Mouse (Mus musculus) erythroblast, adult 5-6 weeks (primary cell): Measurements from ENCODE around the gene Pdia2. TPM values are rescaled to one million over a fixed set of nuclear protein-coding genes. Genes with fewer than 3 reads are reported as not detected.
A peak's percentile ranks its signal among the peaks of the same experiment; 100 is the strongest.

ENCODE experiments used
- ATAC-seq: replicated peaks from 2 replicates; pipeline ENCODE4 v1.8.0; 2016; ENCODE audit warnings: moderate number of reproducible peaks, mild to moderate bottlenecking, moderate TSS enrichment, inconsistent platforms; ENCODE audit not compliant: poor library complexity, low FRiP score, severe bottlenecking
- total RNA-seq, 2 experiments: library from RNA; stranded (forward) in 1 of 2; stranded (reverse) in 1 of 2; fragments of 150-400 nt in 1 of 2; fragments of 200-764, 138-1000 nt in 1 of 2; gene quantifications; 2 replicates each; pipeline versions ENCODE4 v1.2.3 to v1.2.4; 2015 to 2017; ENCODE audit warnings: low replicate concordance in 2 of 2

The Pdia2 gene
- 6.5 TPM in 1 of 2 replicates, not detected in the other for total RNA-seq (2015; ENCODE audit: low replicate concordance)
- 0.56 and 5.1 TPM in 2 replicates for total RNA-seq (2017; ENCODE audit: low replicate concordance)

DNA sequence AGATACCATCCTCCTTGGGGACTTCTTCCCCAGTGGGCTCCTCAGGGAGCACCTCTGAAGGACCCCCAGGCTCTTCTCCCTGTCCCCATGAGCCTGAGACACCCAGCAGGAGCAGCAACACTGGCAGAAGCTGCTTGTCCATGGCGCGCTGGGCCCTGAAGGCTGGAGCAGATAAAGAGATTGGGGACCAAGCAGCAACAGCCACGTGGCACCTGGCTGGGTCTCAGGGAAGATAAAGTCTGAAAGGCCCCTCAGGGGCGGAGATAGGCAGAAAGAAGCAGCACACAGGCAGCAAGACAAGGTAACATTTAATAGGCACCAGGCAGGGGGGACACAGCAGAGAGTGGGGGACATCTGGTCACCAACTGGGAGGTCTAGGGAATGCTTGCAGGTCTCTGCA, at the start of gene Pdia2:
Pdia2 (minus strand) TSS at position 196 of the 400 bp plus-strand sequence.
- peak; percentile 52 for ATAC-seq

DNA sequence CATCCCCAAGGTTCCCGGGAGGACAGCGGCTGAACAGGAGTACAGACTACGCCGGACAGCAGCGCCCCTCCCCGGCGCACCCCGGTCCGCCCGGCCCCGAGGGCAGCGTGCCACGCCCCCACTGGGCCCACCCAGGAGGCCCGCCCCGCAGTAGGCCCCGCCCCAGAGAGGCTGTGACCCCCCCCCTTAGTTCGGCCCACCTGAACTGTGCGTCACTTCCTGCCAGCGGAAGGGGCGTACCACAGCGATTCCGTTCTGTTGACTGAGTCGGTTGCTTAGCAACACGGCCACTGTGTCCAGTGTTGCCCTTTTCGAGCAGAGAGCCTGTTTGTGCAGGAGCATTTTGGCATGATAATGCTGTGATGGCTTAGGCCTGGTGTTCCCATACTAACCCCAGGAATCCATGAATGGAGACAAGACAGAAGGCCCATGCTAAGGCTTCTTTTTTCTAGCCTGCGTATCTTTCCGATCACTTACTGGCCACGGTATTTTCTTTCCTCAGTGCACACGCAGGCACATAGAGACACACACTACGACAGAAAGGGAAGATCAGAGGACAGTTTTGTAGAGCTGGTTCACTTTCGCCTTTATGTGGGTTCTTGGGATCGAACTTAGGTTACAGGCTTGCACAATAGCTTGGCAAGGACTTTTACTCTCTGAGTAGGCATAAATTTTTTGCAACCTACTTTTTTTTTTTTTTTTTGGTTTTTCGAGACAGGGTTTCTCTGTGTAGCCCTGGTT, 45.4 kb upstream of the Pdia2 start, which contains the start of gene Fam234a:
Fam234a (minus strand) TSS at position 142 of the 741 bp plus-strand sequence.
- ATAC-seq: peak; percentile 91

DNA sequence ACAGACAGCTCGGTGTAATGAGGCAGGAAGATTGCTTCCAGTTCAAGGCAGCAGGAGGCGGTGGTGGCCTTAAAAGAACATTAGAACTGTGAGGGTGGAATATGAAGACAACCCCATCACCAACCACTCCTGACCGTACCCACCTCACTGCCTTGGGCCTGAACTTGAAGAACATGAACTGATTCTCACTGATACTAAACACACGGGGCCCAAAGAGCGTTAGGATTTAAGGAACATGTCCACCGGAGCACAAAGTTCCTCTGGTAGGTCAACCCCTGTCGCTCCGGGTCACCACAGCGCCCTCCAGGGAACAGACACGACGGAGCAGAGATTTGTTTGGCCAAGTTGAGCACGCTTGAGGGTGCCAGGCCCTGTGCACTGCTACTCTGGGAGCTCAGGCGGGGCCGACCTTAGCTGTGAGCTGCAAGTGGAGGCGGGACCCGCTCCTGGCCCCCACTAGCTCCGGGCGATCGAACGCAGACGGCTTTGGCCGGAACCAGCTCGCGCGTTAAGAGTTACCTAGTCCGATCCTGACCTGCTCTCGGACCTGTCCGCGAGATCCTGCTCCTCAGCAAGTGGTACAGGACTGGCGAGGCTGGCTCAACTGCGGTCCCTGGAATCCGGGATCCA, 44.7 kb upstream of the Pdia2 start:
- peak; percentile 61 for ATAC-seq

GRCm38 (mm10) chr17:26240990-26241389, 42.1 kb upstream of the Pdia2 start:
- no peak for ATAC-seq

GRCm38 (mm10) chr17:26240120-26240790, 41.4 kb upstream of the Pdia2 start:
- ATAC-seq: no peak

- ATAC-seq: no peak
These were observed 40.7 kb upstream of the Pdia2 start for GRCm38 (mm10) chr17:26239551-26239950.

GRCm38 (mm10) chr17:26237667-26238066, 38.8 kb upstream of the Pdia2 start:
- no peak for ATAC-seq

DNA sequence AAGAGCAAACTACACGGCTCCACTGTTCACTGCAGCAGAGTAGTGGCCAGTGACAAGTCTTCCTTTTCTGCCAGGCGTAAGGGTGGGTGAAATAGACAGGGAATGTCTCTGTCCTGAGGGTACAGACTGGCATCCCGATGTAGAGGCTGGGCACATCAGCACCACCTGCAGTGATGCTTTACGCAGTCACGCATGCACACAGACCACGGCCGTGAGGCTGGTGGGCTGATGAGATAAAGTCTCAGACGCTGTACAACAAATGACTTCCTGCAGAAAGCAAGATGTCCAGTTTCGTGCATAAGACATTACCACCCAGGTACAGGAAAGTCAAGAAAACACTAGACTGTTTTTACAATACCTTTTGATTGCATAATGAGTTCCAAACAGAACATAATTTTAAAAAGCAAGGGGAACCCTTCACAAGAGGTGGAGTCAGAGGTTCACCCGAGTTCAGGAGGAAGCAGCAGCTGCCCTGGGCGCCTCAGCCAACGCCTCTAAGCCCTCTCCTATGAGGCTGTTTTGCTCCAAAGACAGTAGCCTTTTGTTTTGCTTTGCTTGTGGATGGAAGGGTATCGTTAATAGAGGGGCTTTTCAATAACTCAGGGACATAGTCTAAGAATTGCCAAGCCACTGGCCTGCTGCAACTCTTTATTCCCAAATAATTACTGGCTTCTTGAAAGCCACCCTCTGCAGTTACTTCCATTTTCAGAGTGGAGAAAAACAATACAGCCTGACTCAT, 36.4 kb upstream of the Pdia2 start:
- ATAC-seq: no peak

DNA sequence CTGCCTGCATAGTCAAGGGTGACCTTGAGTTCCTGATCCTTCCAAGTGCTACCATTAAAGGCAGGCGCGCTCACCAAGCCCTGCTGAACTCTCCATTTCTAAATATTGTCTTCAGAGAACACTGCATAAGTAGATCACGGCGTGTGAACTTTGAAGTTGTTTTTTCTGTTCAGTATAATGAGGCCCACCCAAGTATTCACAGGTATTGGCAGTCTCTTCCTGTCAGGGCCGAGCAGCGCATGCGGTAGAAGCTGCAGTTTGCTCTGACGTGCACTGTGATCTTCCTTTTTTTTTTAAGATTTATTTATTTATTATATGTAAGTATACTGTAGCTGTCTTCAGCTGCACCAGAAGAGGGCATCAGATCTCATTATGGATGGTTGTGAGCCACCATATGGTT, 35.5 kb upstream of the Pdia2 start:
- ATAC-seq: no peak

DNA sequence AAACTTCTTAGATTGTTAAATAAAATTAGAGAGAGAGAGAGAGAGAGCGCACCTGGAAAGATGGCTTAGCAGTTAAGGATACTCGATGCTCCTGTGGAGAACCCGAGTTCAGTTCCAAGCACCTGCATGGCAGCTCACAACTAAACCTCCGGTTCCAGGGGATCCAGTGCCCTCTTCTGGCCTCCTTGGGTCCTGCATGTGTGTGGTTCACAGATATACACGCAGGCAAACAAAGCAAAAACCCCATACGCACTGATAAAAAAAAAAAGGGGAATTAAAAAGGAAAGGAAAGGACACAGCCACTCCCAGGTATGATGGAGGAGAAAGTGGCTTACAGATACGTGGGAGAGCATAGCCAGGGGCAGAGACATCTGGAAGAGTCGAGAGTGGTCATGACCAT, 34.0 kb upstream of the Pdia2 start:
- ATAC-seq: 0 out of 2 replicates have a peak, but pooled peaks have one; percentile 58

GRCm38 (mm10) chr17:26231156-26231555, 32.3 kb upstream of the Pdia2 start:
- ATAC-seq: no peak

DNA sequence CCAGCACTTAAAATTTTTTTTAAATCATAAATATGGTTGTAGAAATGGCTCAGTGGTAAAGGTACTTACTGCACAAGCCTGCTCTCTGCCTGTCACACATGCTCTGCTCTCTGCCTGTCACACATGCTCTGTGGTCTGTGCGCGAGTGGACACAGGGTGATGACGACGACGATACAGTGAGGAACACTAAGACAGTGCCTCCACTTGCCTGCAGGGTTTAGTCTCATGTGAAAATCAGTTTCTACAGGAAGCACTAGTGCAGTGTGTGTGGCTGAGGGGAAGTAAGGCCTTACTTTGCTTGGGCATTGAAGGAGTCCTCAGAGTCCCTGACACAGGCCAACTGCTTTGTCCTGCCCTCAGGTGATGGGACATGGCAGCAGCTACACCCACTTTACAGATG, 30.9 kb upstream of the Pdia2 start:
- ATAC-seq: no peak

- ATAC-seq: no peak
These were observed 26.3 kb upstream of the Pdia2 start for GRCm38 (mm10) chr17:26225150-26225549.

- ATAC-seq: no peak
These were observed 22.6 kb upstream of the Pdia2 start for GRCm38 (mm10) chr17:26221508-26221907.

DNA sequence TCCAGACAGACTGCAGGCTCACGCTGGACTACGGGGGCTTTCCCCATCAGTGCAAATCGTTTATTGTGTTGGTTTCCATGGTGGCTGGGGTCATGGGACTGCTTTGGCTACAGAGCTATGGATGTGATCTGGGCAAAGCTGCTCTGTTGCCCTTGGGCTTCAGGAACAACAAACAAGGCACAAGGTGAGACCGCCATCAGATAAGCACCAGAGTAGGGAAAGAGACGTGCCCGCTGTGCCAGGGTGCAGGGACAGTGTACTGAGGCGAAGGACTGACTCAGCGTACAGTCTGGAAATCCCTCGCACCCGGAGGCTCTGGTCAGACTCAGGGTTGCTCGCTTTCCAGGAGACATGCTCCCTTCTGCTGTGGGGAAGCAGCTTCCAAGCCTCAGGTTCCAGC, 13.8 kb upstream of the Pdia2 start:
- ATAC-seq: no peak

DNA sequence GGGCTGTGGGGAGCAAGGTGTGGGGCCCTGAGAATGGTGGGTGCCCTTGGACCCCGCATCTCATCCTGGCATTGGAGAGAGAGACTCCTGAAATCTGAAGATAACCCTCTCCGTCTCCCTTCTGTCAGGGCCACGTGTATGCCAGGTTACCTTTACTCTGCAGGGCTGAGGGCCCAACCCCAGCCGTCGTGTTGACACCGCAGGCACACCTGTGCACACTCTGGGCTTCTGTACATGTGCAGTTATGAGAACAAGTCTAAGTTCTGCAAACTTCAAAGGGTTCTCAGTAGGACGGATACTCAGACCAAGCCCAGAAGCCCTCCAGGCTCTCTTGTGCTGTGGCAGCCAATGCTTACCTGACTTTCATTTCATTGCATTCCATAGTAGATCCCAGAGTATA, 13.4 kb upstream of the Pdia2 start:
- ATAC-seq: no peak

- ATAC-seq: no peak
These were observed 8.8 kb upstream of the Pdia2 start, which contains the start of gene Arhgdig for GRCm38 (mm10) chr17:26207686-26208085. TSS of gene Arhgdig (minus strand) at chr17:26207786.

GRCm38 (mm10) chr17:26206392-26206791, 7.5 kb upstream of the Pdia2 start:
- no peak for ATAC-seq

DNA sequence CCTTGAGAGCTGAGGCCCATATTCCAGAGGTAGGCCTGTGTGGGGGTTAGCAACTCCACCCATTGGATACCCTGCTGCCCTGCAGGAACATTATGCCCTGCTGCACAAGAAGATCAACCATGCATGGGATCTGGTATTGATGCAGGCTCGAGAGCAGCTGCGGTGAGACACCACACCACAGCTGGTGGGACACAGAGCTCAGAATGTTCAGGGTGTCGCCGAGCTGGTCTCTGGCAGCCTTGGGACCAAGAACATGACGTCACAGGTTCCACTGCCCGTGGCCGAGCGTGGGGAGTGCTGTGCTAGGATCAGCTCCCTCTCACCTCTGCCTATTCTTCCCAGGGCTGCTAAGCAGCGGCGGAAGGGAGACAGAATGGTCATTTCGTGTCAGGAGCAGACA, 5.9 kb upstream of the Pdia2 start:
- no peak for ATAC-seq

DNA sequence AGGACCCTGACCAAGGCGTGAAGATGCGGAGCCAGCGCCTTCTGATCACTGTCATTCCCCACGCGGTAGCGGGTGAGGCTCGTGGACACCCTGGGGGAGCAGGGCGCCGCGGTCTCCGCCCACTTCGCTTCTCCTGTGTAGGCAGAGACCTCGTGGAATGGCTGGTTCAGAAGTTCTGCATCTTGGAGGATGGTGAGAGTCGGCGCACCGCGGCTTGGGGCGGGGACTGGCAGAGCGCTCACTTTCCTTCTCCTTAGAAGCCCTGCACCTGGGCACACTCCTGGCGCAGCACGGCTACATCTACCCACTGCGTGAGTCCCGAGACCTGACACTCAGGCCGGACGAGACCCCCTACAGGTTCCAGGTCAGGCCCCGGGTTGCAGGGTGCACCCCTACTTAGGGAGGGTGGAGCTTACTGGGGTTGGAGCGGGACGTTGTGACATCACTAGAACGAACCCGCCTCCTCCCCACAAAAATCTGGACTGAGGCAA, 4.5 kb upstream of the Pdia2 start:
- ATAC-seq: 0 out of 2 replicates have a peak, but pooled peaks have one; percentile 18
